Mouse (Mus musculus) left cerebral cortex, postnatal 10 days (tissue): ENCODE data around the gene Pcnx3. TPM values are rescaled to one million over a fixed set of nuclear protein-coding genes. Genes with fewer than 3 reads are reported as not detected.
A peak's percentile ranks its signal among the peaks of the same experiment; 100 is the strongest.
"Not testable (repeated sequence)": the region's sequence is repeated elsewhere in the genome, so short reads cannot be mapped to it uniquely, and the experiment has no call there.

ENCODE experiments used
- DNase-seq, 2 experiments: peaks; one replicate each; pipeline ENCODE4 v3.0.0; 2021 to 2022; ENCODE audit warnings: low spot score in 2 of 2, mixed read lengths in 1 of 2; ENCODE audit errors: extremely low spot score in 1 of 2
- intact Hi-C: fragments of 180-260 bp; cut with DNase I; formaldehyde crosslinking; loops from one replicate; pipeline ENCODE4 v1.15.1; 2025
- total RNA-seq, 2 experiments: library from RNA; stranded (reverse); gene quantifications; 2 replicates each; pipeline ENCODE4 v1.2.3; 2021

Gene Pcnx3
- total RNA-seq, 2 experiments from 2014 or later, result 69.0 to 82.7 TPM

DNA sequence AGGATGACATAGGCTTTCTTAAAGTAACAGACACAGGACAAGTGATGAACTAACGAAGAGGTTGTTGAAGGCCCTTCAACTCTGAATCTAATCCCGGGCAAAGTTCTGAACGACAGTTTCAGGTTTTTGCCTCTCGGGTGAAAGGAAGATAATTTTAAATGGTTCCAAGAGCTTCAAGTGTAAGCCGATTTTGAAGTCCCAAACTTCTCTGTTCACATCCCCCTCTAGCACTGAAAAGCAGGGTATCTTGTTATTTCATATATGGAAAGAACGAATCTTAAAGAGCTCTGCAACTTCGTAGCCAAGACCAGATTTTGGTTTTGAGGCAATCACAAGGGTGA, 350 bp upstream of the Pcnx3 start:
- DNase-seq, result no peak
- intact Hi-C loops, result no loop called here

DNA sequence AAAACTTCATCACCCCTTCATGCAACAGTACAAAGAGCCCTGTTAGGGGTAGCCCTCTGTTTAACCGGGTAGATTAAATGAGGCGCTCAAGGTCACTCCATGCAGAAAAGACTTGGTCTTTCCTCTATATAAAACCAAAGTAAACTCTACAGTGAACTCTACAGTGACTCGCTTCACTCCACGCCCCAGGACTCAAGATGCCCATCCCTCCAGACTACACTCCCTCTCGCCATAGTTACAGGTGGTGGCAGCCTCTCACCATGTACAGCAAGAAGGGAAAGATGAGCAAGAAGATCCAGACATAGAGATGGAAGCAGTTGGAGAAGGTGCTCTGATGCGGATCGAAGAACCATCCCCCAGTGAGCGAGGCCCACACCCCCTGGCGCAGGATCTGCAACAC, 970 bp downstream of the Pcnx3 start:
- DNase-seq, result no peak
- intact Hi-C loops, result no loop called here

GRCm38 (mm10) chr19:5686954-5687353, 1.8 kb downstream of the Pcnx3 start:
- intact Hi-C loops, DNase-seq: not testable (repeated sequence)

- intact Hi-C loops, result no loop called here
- no peak for DNase-seq
Observed at GRCm38 (mm10) chr19:5686437-5686836, 2.3 kb downstream of the Pcnx3 start.

- no peak for DNase-seq
- intact Hi-C loops, result no loop called here
Observed at GRCm38 (mm10) chr19:5685861-5686260, 2.8 kb downstream of the Pcnx3 start.

GRCm38 (mm10) chr19:5685431-5685830, 3.3 kb downstream of the Pcnx3 start:
- peak in 1 of 2 experiments; percentile 30 for DNase-seq
- intact Hi-C loops, result no loop called here

DNA sequence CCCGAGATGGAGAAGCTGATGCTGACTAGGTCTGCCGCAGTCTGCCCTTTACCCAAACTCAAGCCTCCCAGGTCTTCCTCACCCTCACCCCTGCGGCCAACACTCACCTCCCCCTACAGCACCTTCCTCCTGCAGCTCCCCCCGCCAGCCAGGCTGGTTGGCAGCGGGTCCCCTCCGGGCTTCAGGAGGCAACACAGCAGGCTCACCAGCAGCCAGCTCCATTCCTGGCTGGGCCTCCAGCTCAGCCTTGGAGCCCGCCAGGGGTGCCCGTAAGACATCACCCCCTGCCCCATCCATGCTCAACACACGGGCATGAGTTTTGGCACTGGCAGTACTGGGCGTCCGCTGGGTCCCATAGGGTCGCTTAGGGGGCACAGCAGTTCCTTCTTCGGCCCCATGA, 3.7 kb downstream of the Pcnx3 start:
- peak in 1 of 2 experiments; percentile 35 for DNase-seq
- intact Hi-C loops, result no loop called here

GRCm38 (mm10) chr19:5684236-5684635, 4.5 kb downstream of the Pcnx3 start:
- intact Hi-C loops, result no loop called here
- peak in 1 of 2 experiments; percentile 25 for DNase-seq

DNA sequence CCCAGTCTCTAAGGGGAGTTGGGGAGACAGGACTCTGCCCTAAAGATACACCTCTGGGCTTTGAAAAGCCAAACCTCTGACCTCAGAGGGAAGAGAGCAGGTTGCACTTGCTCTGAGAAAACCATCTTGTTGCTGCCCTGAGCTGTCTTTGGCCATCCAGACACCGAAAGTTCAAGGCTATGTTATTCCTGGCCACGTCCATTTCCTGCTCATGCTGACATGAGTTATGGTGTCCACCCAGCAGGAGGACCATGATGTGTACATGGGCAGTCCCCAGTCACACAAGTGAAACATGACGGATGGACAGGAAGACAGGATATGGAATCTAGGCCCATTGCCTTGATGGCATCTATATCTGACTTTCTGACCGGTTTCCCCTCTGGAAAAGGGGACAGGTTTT, 8.3 kb downstream of the Pcnx3 start:
- intact Hi-C loops, result no loop called here

GRCm38 (mm10) chr19:5668372-5668771, 20.3 kb downstream of the Pcnx3 start:
- intact Hi-C loops, result no loop called here
- DNase-seq, result no peak

More for the DNA sequence above, 8.3 kb downstream of the Pcnx3 start:
- DNase-seq, result no peak

GRCm38 (mm10) chr19:5666386-5666785, 22.3 kb downstream of the Pcnx3 start:
- DNase-seq, result no peak
- intact Hi-C loops, result no loop called here

DNA sequence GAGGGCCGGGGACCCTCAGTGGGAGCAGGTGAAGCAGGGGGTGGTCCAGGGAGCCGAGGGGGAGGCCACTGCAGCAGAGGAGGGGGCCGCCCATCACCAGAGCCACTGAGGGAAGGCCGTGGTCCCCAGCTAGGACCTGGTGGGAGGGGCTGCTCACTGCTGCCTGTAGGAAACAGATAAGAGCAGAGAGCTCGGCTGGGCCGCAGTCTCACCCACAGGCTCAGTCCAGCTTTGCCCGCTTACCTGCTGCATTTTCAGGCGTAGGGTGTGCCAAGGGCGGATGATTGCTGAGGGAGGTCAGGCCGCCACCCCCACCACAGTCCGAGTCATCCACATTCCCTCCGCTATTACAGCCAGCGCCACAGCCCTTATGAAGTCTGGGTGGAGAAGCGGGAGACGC, 23.2 kb downstream of the Pcnx3 start:
- intact Hi-C loops, result no loop called here
- no peak for DNase-seq

- intact Hi-C loops, result no loop called here
- DNase-seq, result no peak
Observed at GRCm38 (mm10) chr19:5664669-5665257, 23.9 kb downstream of the Pcnx3 start.

GRCm38 (mm10) chr19:5662981-5663913, 25.5 kb downstream of the Pcnx3 start, which contains the start of gene Sipa1:
TSS of gene Sipa1 (minus strand) at chr19:5663707.
- intact Hi-C loops, result no loop called here
- peak; percentile 57 to 95 for DNase-seq

- intact Hi-C loops, result no loop called here
- no peak for DNase-seq
Observed at GRCm38 (mm10) chr19:5662310-5662709, 26.4 kb downstream of the Pcnx3 start.

DNA sequence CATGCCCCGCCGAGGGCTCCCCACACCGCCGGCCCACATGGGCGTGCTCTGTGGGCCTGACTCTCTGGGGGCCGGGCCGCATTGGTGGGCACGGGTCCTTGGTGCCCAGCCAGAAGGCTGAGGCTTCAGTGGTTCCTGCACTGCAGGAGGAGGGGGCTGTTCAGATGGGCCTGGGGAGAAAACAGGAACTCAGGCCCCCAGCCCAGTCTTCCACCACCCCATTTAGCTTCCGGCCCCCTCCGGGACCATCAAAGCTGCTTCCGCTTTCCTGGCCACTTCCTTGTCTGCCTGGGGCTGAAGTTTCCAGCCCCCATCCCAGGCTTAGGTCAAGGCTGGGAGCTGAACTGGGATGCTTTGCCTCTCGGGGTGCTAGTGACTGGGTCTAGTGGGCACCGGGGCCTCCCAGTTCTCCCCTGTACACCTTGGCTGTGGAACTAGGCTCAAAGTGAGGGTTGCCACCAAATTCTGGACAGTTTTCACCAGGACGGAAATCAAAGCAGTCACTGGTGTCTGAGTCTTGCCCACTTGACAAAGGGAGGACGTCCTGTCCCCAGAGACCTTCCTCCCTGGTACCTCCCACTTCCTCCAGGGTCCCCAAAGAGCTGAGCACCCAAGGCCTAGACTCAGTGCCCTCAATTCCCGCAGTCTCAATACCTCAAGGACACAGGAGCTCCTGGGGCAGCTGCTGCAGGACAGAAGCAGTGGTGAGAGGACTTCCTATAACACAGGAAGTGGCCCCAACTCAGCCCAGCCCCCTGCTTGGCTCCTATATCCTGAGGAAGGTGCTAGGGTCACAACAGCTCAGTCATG, 27.6 kb downstream of the Pcnx3 start:
- peak in 1 of 2 experiments; percentile 80 for DNase-seq

GRCm38 (mm10) chr19:5654720-5655298, 33.9 kb downstream of the Pcnx3 start:
- DNase-seq, result no peak
- intact Hi-C loops, result no loop called here

More for the DNA sequence above, 27.6 kb downstream of the Pcnx3 start:
- intact Hi-C loops, result no loop called here

GRCm38 (mm10) chr19:5653969-5654719, 34.6 kb downstream of the Pcnx3 start:
- no peak for DNase-seq
- intact Hi-C loops, result no loop called here
